In the genomic region with DNA sequence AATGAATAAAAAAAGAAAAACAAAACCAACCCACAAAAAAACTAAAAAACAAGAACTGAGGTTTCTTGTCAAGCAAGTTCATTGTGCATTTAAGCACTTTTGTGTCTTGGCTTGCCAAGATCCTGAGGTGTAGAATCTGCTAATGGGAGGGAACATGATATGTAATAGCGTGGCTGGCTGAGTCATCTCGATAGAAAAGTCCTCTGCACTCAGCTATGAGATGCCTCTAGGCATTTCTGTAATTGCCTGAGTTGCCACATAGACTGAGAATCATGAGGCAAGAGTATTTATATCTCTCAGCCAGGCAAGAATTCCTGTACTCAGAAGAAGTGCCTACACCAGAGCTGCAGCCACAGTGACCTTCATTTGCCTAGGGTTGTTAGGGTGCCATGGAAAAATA, we compare ENCODE assay signal across 11 mouse cellular contexts.
DNase-seq lines count a peak whose midpoint lies in the region; ATAC-seq and TF ChIP-seq lines count a peak whose summit lies in the region.
"Had no signal": no experiment of that assay in that cellular context is flagged by ENCODE, and none has a peak within 500 bp of the region (broad histone marks: within the 10 kb centered on the region; RNA-seq: fewer than 3 reads in every experiment).

No protein-coding gene starts in this region.

- no peak overlapping the region for H3K27ac ChIP-seq in embryonic facial prominence, embryonic 11.5 days (replicated peaks; ENCODE audit: low read depth, low read length)
- no peak overlapping the region for H3K27ac ChIP-seq in embryonic facial prominence, embryonic 10.5 days (replicated peaks)
- H3K27ac ChIP-seq in bone marrow macrophage, adult 2 months (ENCODE audit: insufficient read depth, low read depth, low read length), result peak overlapping the region; percentile 23; the same call in 1 of the 2 replicates

- H3K36me3 ChIP-seq in embryonic facial prominence, embryonic 11.5 days (replicated peaks; ENCODE audit: control insufficient read depth, insufficient read depth, low read depth, low read length), result no peaks in the 10 kb centered on the region; the same call in 1 of the 2 replicates
- H3K36me3 ChIP-seq in embryonic facial prominence, embryonic 10.5 days (replicated peaks), result peaks cover 77% of the 10 kb centered on the region

- no peak for TF ChIP-seq POLR2A in bone marrow macrophage, adult 2 months (IDR thresholded peaks at IDR 0.05; ENCODE audit: borderline replicate concordance, low read depth, low read length)
- TF ChIP-seq POLR2A in lung, adult 2 months (IDR thresholded peaks at IDR 0.05; ENCODE audit: borderline replicate concordance, extremely low read depth, low read depth, low read length), result no peak

- 0 out of 2 replicates have a peak, but pooled peaks have one; percentile 15 for ATAC-seq in embryonic facial prominence, embryonic 11.5 days (replicated peaks; ENCODE audit: insufficient number of reproducible peaks, low FRiP score, low TSS enrichment, low read depth)
- ATAC-seq in inflammation-experienced regulatory T-cells, adult 6 months, result peak; percentile 33

- H3K9me3 ChIP-seq in embryonic facial prominence, embryonic 11.5 days (replicated peaks; ENCODE audit: control insufficient read depth, low read length), result no peaks in the 10 kb centered on the region
- no peaks in the 10 kb centered on the region for H3K9me3 ChIP-seq in embryonic facial prominence, embryonic 10.5 days
- H3K9me3 ChIP-seq: megakaryocyte, embryonic 14.5 days had no signal

- no peak overlapping the region for H3K4me3 ChIP-seq in embryonic facial prominence, embryonic 11.5 days (ENCODE audit: low read depth, low read length)
- H3K4me3 ChIP-seq in embryonic facial prominence, embryonic 10.5 days, result no peak overlapping the region
- H3K4me3 ChIP-seq in bone marrow macrophage, adult 2 months (ENCODE audit: insufficient read depth, low read length), result no peak overlapping the region
- no peak overlapping the region for H3K4me3 ChIP-seq in lung, adult 2 months (replicated peaks; ENCODE audit: extremely low read depth, low read depth, low read length)
- H3K4me3 ChIP-seq: megakaryocyte, embryonic 14.5 days had no signal

- WGBS in embryonic facial prominence, embryonic 11.5 days, result 53% methylated on average over 2 of the region's 2 CpGs
- WGBS in embryonic facial prominence, embryonic 10.5 days, result 72% methylated on average over 2 of the region's 2 CpGs
- 57% methylated on average over 2 of the region's 2 CpGs for WGBS in lung, adult 2 months

- DNase-seq in embryonic facial prominence, embryonic 11.5 days (ENCODE audit: low spot score), result peak; percentile 22
- no peak for DNase-seq in embryonic facial prominence, embryonic 10.5 days (ENCODE audit: low spot score)
- DNase-seq in left cerebral cortex, adult 18-20 months (ENCODE audit: low spot score in 2 of 2), result peak; percentile 22 to 39
- DNase-seq in left cerebral cortex, postnatal 10 days (ENCODE audit: extremely low spot score in 1 of 2, low spot score in 2 of 2), result no peak
- no peak for DNase-seq in lung, adult 2 months
- no peak for DNase-seq in ovary, postnatal 36 days (ENCODE audit: low spot score)
- DNase-seq: kidney, postnatal 25 days had no signal

- intact Hi-C loops in left cerebral cortex, postnatal 10 days (cut with DNase I), result loop anchor here (10.0 kb wide), 3 partner anchors 142 to 1752 kb away; no protein-coding TSS in a partner anchor

- no peaks in the 10 kb centered on the region for H3K4me1 ChIP-seq in embryonic facial prominence, embryonic 11.5 days (ENCODE audit: control insufficient read depth, insufficient read depth, low read length)
- no peaks in the 10 kb centered on the region for H3K4me1 ChIP-seq in embryonic facial prominence, embryonic 10.5 days
- H3K4me1 ChIP-seq in bone marrow macrophage, adult 2 months (ENCODE audit: control insufficient read depth, insufficient read depth, low read length), result peaks cover 10% of the 10 kb centered on the region
- H3K4me1 ChIP-seq in lung, adult 2 months (ENCODE audit: control insufficient read depth, insufficient read depth, low read length), result no peaks in the 10 kb centered on the region
- H3K4me1 ChIP-seq: megakaryocyte, embryonic 14.5 days had no signal

- no peak for TF ChIP-seq CTCF in bone marrow macrophage, adult 2 months (IDR thresholded peaks at IDR 0.05; ENCODE audit: low read depth, low read length)
- TF ChIP-seq CTCF in lung, adult 2 months (IDR thresholded peaks at IDR 0.05; ENCODE audit: insufficient read depth, low read length), result no peak

- H3K27me3 ChIP-seq in embryonic facial prominence, embryonic 11.5 days (ENCODE audit: control insufficient read depth, insufficient read depth, low read length), result no peaks in the 10 kb centered on the region
- no peaks in the 10 kb centered on the region for H3K27me3 ChIP-seq in embryonic facial prominence, embryonic 10.5 days (replicated peaks; ENCODE audit: low read depth, poor library complexity, severe bottlenecking)
- H3K27me3 ChIP-seq: megakaryocyte, embryonic 14.5 days had no signal

- H3K9ac ChIP-seq in embryonic facial prominence, embryonic 11.5 days (replicated peaks; ENCODE audit: low read length), result no peak overlapping the region

- no peak overlapping the region for H3K4me2 ChIP-seq in embryonic facial prominence, embryonic 11.5 days (ENCODE audit: low read depth, low read length)
- H3K4me2 ChIP-seq: liver, embryonic 11.5 days had no signal

Comparison
In these comparisons a context has a peak if more than half of its experiments do, and no peak if none do; other contexts are left out.
1. DNase-seq: peak in embryonic facial prominence, embryonic 11.5 days (single experiment) and left cerebral cortex, adult 18-20 months (2 of 2); none in embryonic facial prominence, embryonic 10.5 days (single experiment), left cerebral cortex, postnatal 10 days (0 of 2), lung, adult 2 months (single experiment) and ovary, postnatal 36 days (single experiment).